Mouse (Mus musculus) E14TG2a.4 (cell line): ENCODE results near the gene Ccdc113.

Experiments used
- CTCF ChIP-seq: conservative IDR thresholded peaks from 2 replicates; pipeline ENCODE4 v1.5.1; 2014; ENCODE audit warnings: low read length
- NANOG ChIP-seq: IDR thresholded peaks from 2 replicates; pipeline ENCODE4 v1.6.1; 2014; ENCODE audit warnings: borderline replicate concordance, low read length, mixed read lengths
- POU5F1 ChIP-seq: IDR thresholded peaks from 2 replicates; pipeline ENCODE4 v1.6.1; 2014; ENCODE audit warnings: low read length, borderline replicate concordance

DNA sequence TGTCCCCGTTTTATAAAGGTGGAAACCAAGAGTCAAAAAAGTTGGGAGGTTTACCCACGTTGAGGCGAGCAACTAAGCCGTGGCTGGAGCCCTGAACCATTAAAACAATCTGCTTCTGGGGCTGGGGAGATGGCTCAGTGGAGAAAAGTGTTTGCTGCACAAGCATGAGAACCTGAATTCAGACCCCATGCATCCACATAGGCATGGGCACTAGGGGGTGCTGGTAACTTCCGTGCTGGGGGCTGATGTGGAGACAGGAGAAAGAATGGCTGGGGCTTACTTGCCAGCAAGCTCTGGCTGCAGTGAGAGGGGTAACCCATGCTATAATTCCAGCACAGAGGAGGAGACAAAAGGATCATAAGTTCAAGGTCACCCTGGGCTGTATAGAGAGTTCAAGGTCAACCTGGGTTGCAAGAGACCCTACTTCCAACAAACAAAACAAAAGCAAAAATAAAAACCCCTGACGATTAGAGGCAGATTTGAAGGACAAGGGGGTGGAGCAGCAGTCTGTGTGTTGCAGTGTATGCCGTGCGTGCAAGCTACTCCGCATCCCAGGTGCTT is 5.1 kb upstream of the Ccdc113 start:
- TF ChIP-seq CTCF (peak; percentile 17; the same call in 1 of the 2 replicates), NANOG (no peak), POU5F1 (no peak)
